Mouse (Mus musculus) spleen, postnatal 0 days (tissue): ENCODE data around the gene Rtp3. TPM values are rescaled to one million over a fixed set of nuclear protein-coding genes. Genes with fewer than 3 reads are reported as not detected.

ENCODE experiments used
- polyA plus RNA-seq: library from polyadenylated mRNA; unstranded; fragments of >200 nt; fragmentation: Nextera tagmentation; extraction: Ambion mirVana; gene quantifications from 2 replicates; pipeline ENCODE4 v1.2.1, GENCODE M21; 2015

Gene Rtp3
- 0.49 and 0.51 TPM in 2 replicates for polyA plus RNA-seq

DNA sequence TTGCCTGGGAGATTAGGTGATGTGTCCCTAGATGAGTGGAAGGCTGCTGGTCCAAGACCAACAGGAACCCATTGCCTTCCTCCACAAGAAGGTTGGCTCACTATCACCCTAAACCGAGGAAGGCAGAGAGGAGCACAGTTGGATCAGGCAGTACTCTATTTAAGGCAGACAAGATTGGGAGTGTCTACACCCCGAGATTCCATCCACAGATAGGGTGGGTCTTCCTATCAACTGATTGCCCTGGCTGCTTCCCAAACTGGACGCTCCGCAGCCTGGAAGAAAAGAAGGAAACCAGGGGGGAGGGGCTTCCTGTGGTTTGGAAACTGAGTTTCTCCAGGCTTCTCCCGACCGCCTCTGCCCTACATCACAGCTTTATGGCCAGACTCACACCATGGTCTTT is at the start of gene Rtp3:
Gene Rtp3 (minus strand): TSS at position 380 of the 400 bp plus-strand sequence.

DNA sequence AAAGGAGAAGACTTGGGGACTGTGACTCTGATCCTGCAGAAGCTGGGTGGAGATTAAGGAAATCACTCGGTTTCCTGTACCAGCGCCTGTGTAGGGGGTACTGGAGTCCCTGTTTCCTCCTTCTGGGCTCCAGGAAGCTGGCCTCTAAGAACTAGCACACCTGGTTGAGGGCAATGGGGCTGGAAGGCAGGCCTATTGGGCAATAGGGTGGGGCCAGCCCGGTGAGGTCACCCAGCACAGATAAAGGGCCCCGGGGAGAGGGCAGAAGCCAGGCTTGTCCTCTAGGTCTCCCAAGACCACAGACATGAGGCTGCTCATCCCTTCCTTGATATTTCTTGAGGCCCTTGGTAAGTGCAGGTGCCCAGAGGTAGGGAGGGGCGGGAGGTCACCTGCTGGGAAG is 28.6 kb upstream of the Rtp3 start, which contains the start of gene Ltf:
Gene Ltf (plus strand): TSS at position 250 of the 400 bp plus-strand sequence.

DNA sequence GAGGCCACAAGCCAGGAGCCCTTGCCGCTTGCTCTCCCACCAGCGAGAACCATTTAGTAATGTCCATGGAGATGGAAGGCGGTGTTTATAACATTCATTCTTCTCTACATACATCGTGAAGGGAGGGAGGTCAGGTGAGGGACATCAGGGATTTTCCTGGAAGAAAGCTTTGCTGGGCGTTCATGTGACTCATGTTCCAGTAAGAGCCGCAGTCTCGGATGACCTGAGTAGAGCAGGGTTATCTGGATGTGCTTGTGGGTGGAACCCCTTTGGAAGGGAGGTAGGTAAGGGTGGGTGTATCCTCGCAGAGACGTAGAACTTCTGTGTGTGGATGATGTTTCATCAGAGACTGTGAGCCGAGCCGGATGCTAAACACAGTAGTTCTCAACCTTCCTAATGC is 39.0 kb downstream of the Rtp3 start, which contains the start of gene Lrrc2:
Gene Lrrc2 (plus strand): TSS at position 149 of the 400 bp plus-strand sequence.

DNA sequence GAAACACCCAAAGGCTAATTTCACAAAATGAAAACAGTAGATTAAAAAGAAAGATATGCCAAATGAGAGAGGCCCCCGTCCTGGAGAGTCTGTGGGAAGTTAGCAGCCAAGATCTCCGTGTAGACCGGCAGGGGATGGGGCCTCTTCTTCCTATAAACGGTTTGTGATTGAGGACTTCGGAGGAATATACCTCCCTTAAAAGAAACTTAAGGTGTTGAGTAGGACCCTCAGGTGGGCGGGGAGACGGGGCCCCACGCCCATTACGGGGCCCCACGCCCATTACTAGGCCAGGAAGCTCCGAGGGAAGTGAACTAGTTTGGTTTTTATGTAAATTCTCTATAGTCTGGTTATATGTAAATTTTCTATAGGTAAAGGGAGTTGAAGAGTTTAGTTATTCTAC is 44.5 kb downstream of the Rtp3 start, which contains the start of gene Tdgf1:
Gene Tdgf1 (minus strand): TSS at position 233 of the 400 bp plus-strand sequence.

Other genes starting within 250 kb of the Rtp3 start
- gene Myl3, start 248.7 kb downstream of the Rtp3 start, polyA plus RNA-seq = 0.17 TPM in 1 of 2 replicates, not detected in the other
- gene Pth1r, start 243.4 kb downstream of the Rtp3 start, polyA plus RNA-seq = 10.2 and 12.6 TPM in 2 replicates
- not detected in 2 replicates for gene Prss42, start 192.4 kb downstream of the Rtp3 start, polyA plus RNA-seq
- not detected in 2 replicates for gene Prss44, start 176.6 kb downstream of the Rtp3 start, polyA plus RNA-seq
- gene Prss43, start 163.9 kb downstream of the Rtp3 start, polyA plus RNA-seq = not detected in 2 replicates
- not detected in 2 replicates for gene Prss45, start 156.0 kb downstream of the Rtp3 start, polyA plus RNA-seq
- gene Prss46, start 146.1 kb downstream of the Rtp3 start, polyA plus RNA-seq = not detected in 2 replicates
- gene Prss50, start 132.6 kb downstream of the Rtp3 start, polyA plus RNA-seq = 34.7 and 38.5 TPM in 2 replicates
- 1.5 and 1.6 TPM in 2 replicates for gene Als2cl, start 110.7 kb downstream of the Rtp3 start, polyA plus RNA-seq
- 0.46 and 0.53 TPM in 2 replicates for gene Tmie, start 110.5 kb downstream of the Rtp3 start, polyA plus RNA-seq
- gene Fam240a, start 73.7 kb downstream of the Rtp3 start, polyA plus RNA-seq = not detected in 2 replicates
- 0.08 TPM in 1 of 2 replicates, not detected in the other for gene Tdgf1, start 44.4 kb downstream of the Rtp3 start, polyA plus RNA-seq
- gene Lrrc2, start 39.0 kb downstream of the Rtp3 start, polyA plus RNA-seq = 0.05 and 0.11 TPM in 2 replicates
- gene Ltf, start 28.7 kb upstream of the Rtp3 start, polyA plus RNA-seq = 228 and 346 TPM in 2 replicates
- gene Ccrl2, start 66.9 kb upstream of the Rtp3 start, polyA plus RNA-seq = 11.3 and 15.1 TPM in 2 replicates
- 21.2 and 25.8 TPM in 2 replicates for gene Lrrfip2, start 127.0 kb upstream of the Rtp3 start, polyA plus RNA-seq